Mouse (Mus musculus) lung, embryonic 14.5 days (tissue): Measurements from ENCODE around the gene Itpkb. TPM values are rescaled to one million over a fixed set of nuclear protein-coding genes. Genes with fewer than 3 reads are reported as not detected.

ENCODE experiments used
- ATAC-seq: fragments of 200-750 bp; cut with Nextera tagmentation; 2 replicates; pipeline ENCODE4 v1.8.0; 2017; ENCODE audit warnings: mild to moderate bottlenecking, moderate TSS enrichment, moderate library complexity; ENCODE audit not compliant: insufficient read depth
- DNase-seq: peaks from one replicate; pipeline ENCODE4 v3.0.0-alpha.2; 2015
- H3K27ac ChIP-seq: fragments of 300-500 bp; sonication (generic); 2 replicates; pipeline ENCODE4 v1.5.1; 2014; ENCODE audit warnings: low read depth, mild to moderate bottlenecking, moderate library complexity
- H3K27me3 ChIP-seq: fragments of 300-500 bp; sonication (generic); 2 replicates; pipeline ENCODE4 v1.6.1; 2014; ENCODE audit warnings: low read length, control low read depth; ENCODE audit not compliant: insufficient read depth
- H3K36me3 ChIP-seq: fragments of 300-500 bp; sonication (generic); 2 replicates; pipeline ENCODE4 v1.6.1; 2014; ENCODE audit warnings: control low read depth; ENCODE audit not compliant: insufficient read depth
- H3K4me1 ChIP-seq: fragments of 300-500 bp; sonication (generic); 2 replicates; pipeline ENCODE4 v1.6.1; 2014; ENCODE audit warnings: antibody characterized with exemption, control low read depth; ENCODE audit not compliant: insufficient read depth
- H3K4me2 ChIP-seq: fragments of 300-500 bp; sonication (generic); 2 replicates; pipeline ENCODE4 v1.6.1; 2014; ENCODE audit warnings: mild to moderate bottlenecking
- H3K4me3 ChIP-seq: fragments of 300-500 bp; sonication (generic); 2 replicates; pipeline ENCODE4 v1.5.1; 2014; ENCODE audit warnings: low read depth, low read length
- H3K9ac ChIP-seq: fragments of 300-500 bp; sonication (generic); 2 replicates; pipeline ENCODE4 v1.6.1; 2014
- H3K9me3 ChIP-seq: fragments of 300-500 bp; sonication (generic); 2 replicates; pipeline ENCODE4 v1.6.1; 2016; ENCODE audit warnings: low read depth, low read length, control low read depth
- CTCF ChIP-seq: IDR thresholded peaks from 2 replicates; pipeline ENCODE4 v1.5.1; 2016; ENCODE audit warnings: antibody characterized with exemption, low read depth
- WGBS: fragments of 180-500 bp; shearing (Covaris S2); extraction: QIAGEN DNeasy Blood & Tissue Kit; methylation state at CpG from one replicate; pipeline ENCODE4 v1.1.7; 2014; 5-methylcytosine and 5-hydroxymethylcytosine counted together
- polyA plus RNA-seq: library from polyadenylated mRNA; unstranded; fragments of >200 nt; fragmentation: Nextera tagmentation; extraction: Ambion mirVana; gene quantifications from 2 replicates; pipeline ENCODE4 v1.2.1, GENCODE M21; 2014

Itpkb gene
- polyA plus RNA-seq, 1 experiment from 2014 or later, result 9.0 TPM

GRCm38 (mm10) chr1:180421165-180421909, 91.1 kb downstream of the Itpkb start:
- Histone ChIP-seq H3K36me3 (peaks cover 23% of the 10 kb centered on the region; the same call in 1 of the 2 replicates), H3K4me1 (0 out of 2 replicates have a peak, but pooled peaks cover 2% of the 10 kb centered on the region), H3K27me3 (no peaks in the 10 kb centered on the region), H3K4me2 (no peak overlapping the region), H3K4me3 (no peak overlapping the region), H3K27ac (no peak overlapping the region), H3K9ac (no peak overlapping the region), H3K9me3 (no peaks in the 10 kb centered on the region)
- ATAC-seq (0 out of 2 replicates have a peak, but pooled peaks have one; percentile 3), DNase-seq (no peak)
- TF ChIP-seq CTCF, result no peak
- WGBS, result 58% methylated on average over 24 of the region's 25 CpGs

GRCm38 (mm10) chr1:180422076-180422828, 92.0 kb downstream of the Itpkb start:
- H3K36me3 ChIP-seq, result peaks cover 20% of the 10 kb centered on the region; the same call in 1 of the 2 replicates
- 22% methylated on average over 11 of the region's 11 CpGs for WGBS
- no peak overlapping the region for H3K4me2 ChIP-seq
- no peak overlapping the region for H3K9ac ChIP-seq
- peak overlapping the region; percentile 12; the same call in 1 of the 2 replicates for H3K27ac ChIP-seq
- no peaks in the 10 kb centered on the region for H3K9me3 ChIP-seq
- H3K4me3 ChIP-seq, result no peak overlapping the region
- no peaks in the 10 kb centered on the region for H3K27me3 ChIP-seq
- 0 out of 2 replicates have a peak, but pooled peaks cover 2% of the 10 kb centered on the region for H3K4me1 ChIP-seq
- TF ChIP-seq CTCF, result peak; percentile 93
- ATAC-seq (peak; percentile 72), DNase-seq (peak; percentile 92)

- WGBS, result 42% methylated on average over 16 of the region's 16 CpGs
- H3K9me3 ChIP-seq, result no peaks in the 10 kb centered on the region
- peaks cover 2% of the 10 kb centered on the region; the same call in 1 of the 2 replicates for H3K4me1 ChIP-seq
- no peak for TF ChIP-seq CTCF
- H3K36me3 ChIP-seq, result peaks cover 17% of the 10 kb centered on the region; the same call in 1 of the 2 replicates
- no peak for ATAC-seq
- H3K4me3 ChIP-seq, result no peak overlapping the region
- H3K9ac ChIP-seq, result no peak overlapping the region
- no peak overlapping the region for H3K4me2 ChIP-seq
- no peaks in the 10 kb centered on the region for H3K27me3 ChIP-seq
- DNase-seq, result no peak
- H3K27ac ChIP-seq, result no peak overlapping the region
These were observed 92.8 kb downstream of the Itpkb start for GRCm38 (mm10) chr1:180423008-180423639.

GRCm38 (mm10) chr1:180423931-180424330, 93.6 kb downstream of the Itpkb start:
- Histone ChIP-seq H3K27ac (no peak overlapping the region), H3K9ac (no peak overlapping the region), H3K27me3 (no peaks in the 10 kb centered on the region), H3K36me3 (peaks cover 9% of the 10 kb centered on the region; the same call in 1 of the 2 replicates), H3K4me2 (no peak overlapping the region), H3K9me3 (no peaks in the 10 kb centered on the region), H3K4me1 (peaks cover 2% of the 10 kb centered on the region; the same call in 1 of the 2 replicates), H3K4me3 (no peak overlapping the region)
- 70% methylated on average over 3 of the region's 3 CpGs for WGBS
- ATAC-seq (no peak), DNase-seq (no peak)
- TF ChIP-seq CTCF, result no peak

- Histone ChIP-seq H3K4me2 (no peak overlapping the region), H3K27ac (no peak overlapping the region), H3K4me1 (peaks cover 2% of the 10 kb centered on the region; the same call in 1 of the 2 replicates), H3K27me3 (no peaks in the 10 kb centered on the region), H3K9ac (no peak overlapping the region), H3K9me3 (no peaks in the 10 kb centered on the region), H3K4me3 (no peak overlapping the region), H3K36me3 (peaks cover 6% of the 10 kb centered on the region; the same call in 1 of the 2 replicates)
- 79% methylated on average over 6 of the region's 6 CpGs for WGBS
- DNase-seq, result no peak
- ATAC-seq, result no peak
- TF ChIP-seq CTCF, result no peak
These were observed 96.1 kb downstream of the Itpkb start for GRCm38 (mm10) chr1:180426405-180426804.

- H3K9me3 ChIP-seq, result no peaks in the 10 kb centered on the region
- H3K4me3 ChIP-seq, result no peak overlapping the region
- 55% methylated on average over 10 of the region's 10 CpGs for WGBS
- DNase-seq (no peak), ATAC-seq (peak; percentile 6; the same call in 1 of the 2 replicates)
- peaks cover 3% of the 10 kb centered on the region; the same call in 1 of the 2 replicates for H3K36me3 ChIP-seq
- H3K27me3 ChIP-seq, result no peaks in the 10 kb centered on the region
- TF ChIP-seq CTCF, result no peak
- H3K9ac ChIP-seq, result no peak overlapping the region
- no peak overlapping the region for H3K4me2 ChIP-seq
- no peak overlapping the region for H3K27ac ChIP-seq
- no peaks in the 10 kb centered on the region; the same call in 1 of the 2 replicates for H3K4me1 ChIP-seq
These were observed 97.4 kb downstream of the Itpkb start for GRCm38 (mm10) chr1:180427685-180428084.
